Mouse (Mus musculus): ENCODE results near the gene Myct1. TPM values are rescaled to one million over a fixed set of nuclear protein-coding genes. Genes with fewer than 3 reads are reported as not detected.

The Myct1 gene
- polyA plus RNA-seq, 2 experiments from 2014 or later = not detected

DNA sequence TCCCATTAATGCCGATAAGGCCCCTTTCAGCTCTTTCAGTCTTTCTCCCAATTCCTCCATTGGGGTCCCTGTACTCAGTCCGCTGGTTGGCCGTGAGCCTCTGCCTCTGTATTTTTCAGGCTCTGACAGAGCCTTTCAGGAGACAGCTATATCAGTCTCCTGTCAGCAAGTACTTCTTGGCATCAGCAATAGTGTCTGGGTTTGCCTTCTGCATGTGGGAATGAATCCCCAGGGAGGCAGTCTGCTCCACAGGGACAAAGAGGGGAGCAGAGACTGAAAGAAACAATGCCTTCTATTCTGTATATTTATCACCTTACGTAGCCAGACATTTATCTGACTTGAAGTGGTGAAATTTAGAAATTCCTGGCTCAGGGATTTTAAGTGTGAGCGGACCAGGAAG lies 32.7 kb downstream of the Myct1 start:
- no peak for ATAC-seq

DNA sequence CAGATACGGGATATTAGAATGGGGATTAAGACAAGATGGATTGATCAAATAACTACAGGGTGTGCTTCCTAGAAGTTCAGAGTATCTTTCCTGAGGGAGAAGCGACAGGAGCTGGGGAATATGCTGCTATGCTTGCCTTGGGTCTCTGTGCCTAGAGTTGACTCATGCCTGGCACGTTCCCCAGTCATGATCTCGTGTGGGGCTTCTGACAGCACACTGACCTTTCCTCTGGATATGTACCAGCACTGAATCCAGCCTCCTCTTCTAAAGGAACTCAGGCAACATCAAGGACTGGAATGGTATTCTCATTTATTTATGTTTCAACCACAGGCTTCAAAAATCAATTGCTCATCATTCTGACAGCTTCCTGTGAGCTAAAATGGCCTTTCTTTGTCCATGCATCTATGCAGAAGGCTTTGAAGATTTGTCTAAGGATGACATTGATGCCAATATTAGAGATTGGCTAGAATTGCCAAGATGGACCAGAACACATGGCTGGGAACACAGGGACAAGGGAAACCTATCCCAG lies 40.2 kb downstream of the Myct1 start:
- ATAC-seq = no peak

DNA sequence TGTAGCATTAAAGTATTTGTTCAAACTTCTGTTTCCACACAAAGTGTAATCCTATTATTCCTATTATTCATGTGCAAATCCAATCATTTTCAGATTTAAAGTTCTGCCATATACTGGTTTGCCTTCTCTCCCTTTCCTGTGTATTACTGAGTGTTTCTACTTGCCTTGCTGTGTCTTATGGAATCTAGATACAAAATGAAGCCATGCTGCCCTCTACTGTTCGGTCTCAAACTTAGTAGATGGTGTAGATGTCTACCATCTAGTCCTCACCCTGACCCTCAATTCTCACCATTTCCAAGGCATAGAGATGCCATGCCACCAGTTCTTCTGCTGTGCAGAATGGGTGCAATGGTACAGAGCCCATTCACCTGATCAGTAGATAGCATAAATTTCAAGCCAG lies 40.8 kb downstream of the Myct1 start:
- no peak for ATAC-seq

GRCm38 (mm10) chr10:5637322-5637721 lies 43.7 kb downstream of the Myct1 start:
- ATAC-seq = no peak

DNA sequence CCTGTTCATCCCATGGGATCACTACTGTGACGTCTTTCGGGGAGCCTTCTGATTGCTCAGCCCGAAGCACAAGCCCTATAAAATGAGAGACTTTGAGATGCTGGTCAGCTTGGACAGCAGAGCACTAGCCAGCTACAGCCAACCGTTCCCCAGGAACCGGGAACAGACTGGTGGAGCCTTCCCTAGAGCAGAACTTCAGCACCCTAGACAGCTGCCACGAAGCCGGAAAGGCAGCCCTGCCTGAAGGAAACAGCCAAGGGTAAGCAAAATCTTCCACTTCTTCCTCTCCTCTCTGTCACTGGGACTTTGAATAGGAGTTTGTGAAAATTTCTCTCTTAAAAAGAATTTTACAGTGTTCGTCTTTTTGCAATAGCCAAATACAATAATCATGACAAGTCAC lies 45.5 kb downstream of the Myct1 start, which contains the start of gene Vip:
Gene Vip, plus strand, starts transcription at position 107 of the 400 bp plus-strand sequence.
- ATAC-seq = no peak

Other genes starting within 250 kb of the Myct1 start
- gene Syne1, start 42.3 kb upstream of the Myct1 start, polyA plus RNA-seq (2017; shearing (Covaris generic)) = 10 to 100 TPM; 14.1 to 22.9 TPM
- gene Vip, start 45.4 kb downstream of the Myct1 start, polyA plus RNA-seq (2017; shearing (Covaris generic)) = not detected
- 10 to 100 TPM; 12.5 to 18.1 TPM for gene Fbxo5, start 211.8 kb downstream of the Myct1 start, polyA plus RNA-seq (2017; shearing (Covaris generic))
- gene Mtrf1l, start 230.1 kb downstream of the Myct1 start, polyA plus RNA-seq (2017; shearing (Covaris generic)) = 1 to 10 TPM; 7.3 to 8.0 TPM

All from CD4-positive, CD25-positive, alpha-beta regulatory T cell, adult 4 months (primary cell).